Mouse (Mus musculus): ENCODE data around the gene Ctrb1. TPM values are rescaled to one million over a fixed set of nuclear protein-coding genes. Genes with fewer than 3 reads are reported as not detected.

Gene Ctrb1
- polyA plus RNA-seq, 1 experiment: not detected

DNA sequence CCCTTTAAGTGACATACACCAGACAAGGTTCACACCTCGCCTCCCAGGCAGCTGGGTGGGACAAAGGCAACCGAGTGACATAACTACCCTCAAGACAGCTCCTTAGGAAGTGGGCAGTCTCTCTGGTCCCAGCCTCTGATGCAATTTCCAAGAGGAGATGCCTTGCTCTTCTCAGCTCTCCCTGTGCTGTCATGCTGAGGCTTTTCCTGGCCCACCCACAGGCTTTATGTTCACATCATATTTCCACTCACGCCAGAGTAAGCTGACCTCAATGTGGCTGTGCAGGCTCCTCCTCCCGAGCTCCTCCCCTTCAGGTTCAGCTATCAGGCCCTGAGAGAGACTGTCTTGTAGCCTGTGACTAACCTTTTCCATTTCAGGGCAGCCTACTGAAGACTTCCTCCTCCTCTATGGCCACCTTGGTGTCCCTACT, 29.3 kb upstream of the Ctrb1 start:
- Histone ChIP-seq H3K4me3 (replicated peaks) (no peak overlapping the region), H3K36me3 (ENCODE audit: control insufficient read depth) (peaks cover 10% of the 10 kb centered on the region; the same call in 1 of the 2 replicates), H3K4me1 (ENCODE audit: control insufficient read depth) (peaks cover 16% of the 10 kb centered on the region), H3K9me3 (ENCODE audit: control insufficient read depth, low read length) (no peaks in the 10 kb centered on the region), H3K27me3 (ENCODE audit: control insufficient read depth) (no peaks in the 10 kb centered on the region)
- TF ChIP-seq TAL1 (IDR thresholded peaks at IDR 0.05; ENCODE audit: low read length) (no peak), GATA1 (IDR thresholded peaks at IDR 0.05; ENCODE audit: low read length) (no peak)

DNA sequence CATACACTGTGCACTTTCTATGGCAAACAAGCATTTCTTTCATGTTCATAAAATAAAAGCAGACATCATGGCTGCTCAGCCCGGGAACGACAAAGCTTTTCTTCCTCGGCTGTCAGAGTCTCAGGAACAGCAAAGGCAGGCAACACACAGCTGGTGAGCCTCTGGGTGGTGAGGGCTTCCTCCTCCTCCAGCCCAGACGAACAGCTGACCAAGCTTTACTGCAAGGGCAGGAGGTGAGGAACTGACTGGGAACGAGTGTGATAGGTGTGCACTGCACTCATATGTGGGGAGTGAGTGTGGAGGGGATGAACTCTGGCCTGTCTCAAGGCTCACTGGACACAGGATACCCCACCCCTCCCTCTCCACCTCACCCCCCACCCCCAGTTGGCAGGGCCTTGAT, 28.1 kb upstream of the Ctrb1 start:
- Histone ChIP-seq H3K27me3 (ENCODE audit: control insufficient read depth) (no peaks in the 10 kb centered on the region), H3K4me3 (replicated peaks) (no peak overlapping the region), H3K9me3 (ENCODE audit: control insufficient read depth, low read length) (no peaks in the 10 kb centered on the region), H3K36me3 (ENCODE audit: control insufficient read depth) (peaks cover 13% of the 10 kb centered on the region; the same call in 1 of the 2 replicates), H3K4me1 (ENCODE audit: control insufficient read depth) (peaks cover 16% of the 10 kb centered on the region)
- TF ChIP-seq TAL1 (IDR thresholded peaks at IDR 0.05; ENCODE audit: low read length) (no peak), GATA1 (IDR thresholded peaks at IDR 0.05; ENCODE audit: low read length) (no peak)

DNA sequence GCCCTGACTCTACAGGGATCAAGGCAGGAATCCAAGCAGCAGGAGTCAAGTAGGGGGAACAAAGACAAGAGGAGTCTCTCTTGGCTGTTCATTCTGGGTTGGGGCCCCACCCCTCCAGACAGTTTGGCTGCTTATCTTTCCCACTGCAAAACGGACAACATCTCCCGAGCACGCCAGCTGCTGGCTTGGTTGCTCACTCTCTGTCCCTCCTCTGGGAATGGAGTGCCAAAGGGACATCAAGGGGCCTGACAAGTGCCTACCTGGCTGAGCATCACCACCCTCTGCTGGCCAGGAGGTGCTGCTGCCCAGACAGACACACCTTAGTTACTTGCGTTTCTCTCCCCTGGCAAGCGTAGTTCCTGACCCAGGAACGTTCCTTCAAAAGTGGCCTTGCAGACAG, 27.1 kb upstream of the Ctrb1 start:
- Histone ChIP-seq H3K9me3 (ENCODE audit: control insufficient read depth, low read length) (no peaks in the 10 kb centered on the region), H3K27me3 (ENCODE audit: control insufficient read depth) (no peaks in the 10 kb centered on the region), H3K4me3 (replicated peaks) (no peak overlapping the region), H3K36me3 (ENCODE audit: control insufficient read depth) (peaks cover 17% of the 10 kb centered on the region; the same call in 1 of the 2 replicates), H3K4me1 (ENCODE audit: control insufficient read depth) (peaks cover 16% of the 10 kb centered on the region)
- TF ChIP-seq GATA1 (IDR thresholded peaks at IDR 0.05; ENCODE audit: low read length) (no peak), TAL1 (IDR thresholded peaks at IDR 0.05; ENCODE audit: low read length) (no peak)

DNA sequence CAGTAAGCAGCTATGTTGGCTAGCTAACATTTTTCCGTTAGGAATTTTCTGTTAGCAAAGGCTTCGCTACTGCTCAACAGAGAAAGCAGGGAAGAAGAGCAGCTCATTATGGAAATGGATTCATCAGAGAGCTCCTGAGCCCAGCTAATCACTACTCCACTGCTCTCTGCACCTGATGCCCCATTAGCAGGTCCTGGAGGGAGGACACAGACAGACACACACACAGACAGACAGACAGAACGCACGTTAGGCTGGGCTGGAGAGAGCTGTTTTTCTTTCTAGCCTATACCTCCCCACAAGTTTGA, 26.6 kb upstream of the Ctrb1 start:
- Histone ChIP-seq H3K27me3 (ENCODE audit: control insufficient read depth) (no peaks in the 10 kb centered on the region), H3K4me3 (replicated peaks) (no peak overlapping the region), H3K9me3 (ENCODE audit: control insufficient read depth, low read length) (no peaks in the 10 kb centered on the region), H3K4me1 (ENCODE audit: control insufficient read depth) (peaks cover 16% of the 10 kb centered on the region), H3K36me3 (ENCODE audit: control insufficient read depth) (peaks cover 17% of the 10 kb centered on the region; the same call in 1 of the 2 replicates)
- TF ChIP-seq TAL1 (IDR thresholded peaks at IDR 0.05; ENCODE audit: low read length) (no peak), GATA1 (IDR thresholded peaks at IDR 0.05; ENCODE audit: low read length) (no peak)

DNA sequence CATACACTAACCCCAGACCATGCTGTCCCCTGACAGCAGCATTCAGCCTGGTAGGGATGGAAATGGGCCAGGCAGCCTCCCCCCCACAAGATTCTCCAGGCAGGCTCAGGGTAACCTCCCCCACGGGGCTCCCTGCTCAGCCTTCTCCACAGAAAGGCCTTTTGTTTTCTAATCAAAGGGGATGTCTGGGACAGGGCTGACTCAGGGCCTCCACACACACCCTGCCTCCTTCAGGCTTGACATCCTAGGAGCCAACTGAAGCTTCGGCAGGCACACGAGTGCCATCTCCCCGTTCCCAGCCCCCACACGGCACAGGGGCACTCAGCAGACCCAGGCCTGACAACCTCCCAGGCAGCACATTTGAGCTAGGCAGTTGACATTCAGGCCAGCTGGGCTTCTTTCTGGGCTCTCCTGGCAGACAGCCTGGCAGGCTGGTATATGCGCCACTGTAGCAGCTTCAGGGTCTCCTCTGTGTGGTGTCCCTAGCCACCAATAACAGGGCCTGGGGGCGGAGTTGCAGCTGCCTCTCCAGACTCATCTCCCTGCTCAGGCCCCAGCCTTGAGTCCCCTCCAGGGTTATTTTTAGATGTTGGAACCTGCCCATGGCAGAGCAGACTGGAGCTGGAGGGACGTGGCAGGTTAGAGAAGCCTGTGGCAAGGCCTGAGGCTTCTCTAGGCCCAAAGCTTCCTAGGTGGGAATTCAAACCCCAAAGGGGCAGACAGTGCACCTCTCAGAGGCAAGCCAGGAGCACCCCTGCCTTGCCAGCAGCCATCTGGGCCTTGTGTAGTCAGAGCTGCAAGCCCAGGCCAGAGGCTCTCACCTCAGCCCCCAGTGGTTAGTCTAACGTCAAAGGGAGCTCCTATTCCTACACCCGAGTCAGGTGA, 26.0 kb upstream of the Ctrb1 start:
- Histone ChIP-seq H3K4me1 (ENCODE audit: control insufficient read depth) (peaks cover 16% of the 10 kb centered on the region), H3K4me3 (replicated peaks) (no peak overlapping the region), H3K27me3 (ENCODE audit: control insufficient read depth) (no peaks in the 10 kb centered on the region), H3K9me3 (ENCODE audit: control insufficient read depth, low read length) (no peaks in the 10 kb centered on the region), H3K36me3 (ENCODE audit: control insufficient read depth) (peaks cover 17% of the 10 kb centered on the region; the same call in 1 of the 2 replicates)
- TF ChIP-seq TAL1 (IDR thresholded peaks at IDR 0.05; ENCODE audit: low read length) (no peak), GATA1 (IDR thresholded peaks at IDR 0.05; ENCODE audit: low read length) (no peak)

DNA sequence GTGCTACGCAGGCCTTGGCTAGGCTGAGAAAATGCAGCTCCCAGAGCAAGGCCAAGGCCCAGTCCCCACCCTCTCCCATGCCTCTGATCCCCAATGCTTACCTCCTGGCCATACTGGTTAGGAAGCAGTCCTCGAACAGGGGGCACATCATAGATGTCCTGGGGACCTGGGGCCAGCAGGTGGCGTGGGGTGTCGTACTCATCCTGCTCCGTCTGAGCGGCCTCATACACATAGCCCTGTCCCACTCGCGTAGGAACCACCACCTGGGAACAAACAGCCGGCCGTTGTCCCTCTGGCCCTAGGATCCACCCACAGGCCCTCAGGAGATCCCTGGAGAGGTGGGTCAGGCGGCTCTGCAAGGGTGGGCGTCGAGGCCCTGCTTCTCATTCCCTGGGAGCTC, 24.7 kb upstream of the Ctrb1 start:
- TF ChIP-seq TAL1 (IDR thresholded peaks at IDR 0.05; ENCODE audit: low read length): no peak
- no peak for TF ChIP-seq GATA1 (IDR thresholded peaks at IDR 0.05; ENCODE audit: low read length)
- Histone ChIP-seq H3K36me3 (ENCODE audit: control insufficient read depth) (peaks cover 19% of the 10 kb centered on the region; the same call in 1 of the 2 replicates), H3K27me3 (ENCODE audit: control insufficient read depth) (no peaks in the 10 kb centered on the region), H3K9me3 (ENCODE audit: control insufficient read depth, low read length) (no peaks in the 10 kb centered on the region), H3K4me1 (ENCODE audit: control insufficient read depth) (peaks cover 16% of the 10 kb centered on the region), H3K4me3 (replicated peaks) (no peak overlapping the region)

DNA sequence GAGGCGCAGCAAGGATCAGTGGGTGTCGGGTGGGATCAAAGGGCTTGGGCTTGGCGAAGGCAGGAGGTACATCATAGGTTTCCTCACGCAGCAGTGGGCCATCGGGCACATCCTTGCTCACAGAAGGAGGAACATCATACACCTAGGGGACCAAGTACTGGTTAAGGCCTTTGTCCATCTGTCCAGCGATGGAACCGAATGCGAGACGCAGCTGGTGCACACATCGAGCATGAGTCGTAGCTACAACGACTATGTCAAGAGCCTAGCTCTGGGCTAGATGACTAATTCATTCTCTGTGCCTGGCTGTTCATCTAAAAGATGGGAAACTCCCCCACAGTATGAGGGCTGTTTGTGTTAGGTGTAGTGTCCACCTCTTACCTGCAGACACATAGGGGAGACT, 23.5 kb upstream of the Ctrb1 start:
- Histone ChIP-seq H3K36me3 (ENCODE audit: control insufficient read depth) (peaks cover 15% of the 10 kb centered on the region; the same call in 1 of the 2 replicates), H3K9me3 (ENCODE audit: control insufficient read depth, low read length) (no peaks in the 10 kb centered on the region), H3K27me3 (ENCODE audit: control insufficient read depth) (no peaks in the 10 kb centered on the region), H3K4me1 (ENCODE audit: control insufficient read depth) (peaks cover 16% of the 10 kb centered on the region), H3K4me3 (replicated peaks) (no peak overlapping the region)
- TF ChIP-seq GATA1 (IDR thresholded peaks at IDR 0.05; ENCODE audit: low read length): no peak
- TF ChIP-seq TAL1 (IDR thresholded peaks at IDR 0.05; ENCODE audit: low read length): no peak

DNA sequence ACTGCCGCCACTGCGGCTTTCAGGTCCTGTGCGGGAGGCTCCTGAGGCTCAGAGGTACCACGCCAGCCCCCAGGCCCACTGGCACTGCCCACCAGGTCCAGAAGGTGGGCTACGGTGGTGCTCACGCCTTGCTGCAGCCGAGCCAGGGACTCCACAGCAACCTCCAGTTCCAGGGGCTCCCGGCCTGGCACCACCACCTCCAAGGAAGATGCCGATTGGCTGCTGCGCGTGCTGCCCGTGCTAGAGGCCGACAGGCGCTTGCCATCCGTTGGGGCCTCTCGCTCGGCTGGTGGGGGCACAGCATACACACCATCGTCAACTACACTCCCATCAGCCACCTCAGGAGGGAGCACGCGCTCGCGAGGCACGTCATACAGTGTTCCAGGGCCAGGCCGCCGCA, 23.0 kb upstream of the Ctrb1 start:
- Histone ChIP-seq H3K27me3 (ENCODE audit: control insufficient read depth) (no peaks in the 10 kb centered on the region), H3K36me3 (ENCODE audit: control insufficient read depth) (peaks cover 15% of the 10 kb centered on the region; the same call in 1 of the 2 replicates)
- TF ChIP-seq TAL1 (IDR thresholded peaks at IDR 0.05; ENCODE audit: low read length) (no peak), GATA1 (IDR thresholded peaks at IDR 0.05; ENCODE audit: low read length) (no peak)

DNA sequence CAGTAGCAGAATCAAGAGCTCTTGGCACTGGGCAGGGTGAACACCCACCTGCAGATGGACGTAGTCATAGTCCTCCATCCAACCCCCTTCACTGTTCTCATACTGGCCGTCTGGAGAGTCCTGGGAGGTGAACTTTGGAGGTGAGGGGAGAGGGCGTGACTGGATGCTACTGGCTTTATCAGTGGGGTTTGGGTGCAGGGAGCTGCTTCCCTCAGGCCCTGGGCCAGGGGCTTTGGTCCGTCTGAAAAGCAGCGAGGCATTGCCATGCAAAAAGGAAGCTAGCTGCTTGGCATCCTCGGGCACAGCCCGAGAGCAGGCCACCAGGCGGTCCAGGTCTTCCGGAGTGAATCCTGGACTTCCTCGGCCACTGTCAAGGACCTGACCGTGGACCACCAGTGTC, 22.5 kb upstream of the Ctrb1 start:
- TF ChIP-seq TAL1 (IDR thresholded peaks at IDR 0.05; ENCODE audit: low read length): no peak
- TF ChIP-seq GATA1 (IDR thresholded peaks at IDR 0.05; ENCODE audit: low read length): no peak
- no peak overlapping the region for H3K4me3 ChIP-seq (replicated peaks)
- H3K9me3 ChIP-seq (ENCODE audit: control insufficient read depth, low read length): no peaks in the 10 kb centered on the region
- no peaks in the 10 kb centered on the region for H3K27me3 ChIP-seq (ENCODE audit: control insufficient read depth)
- H3K36me3 ChIP-seq (ENCODE audit: control insufficient read depth): peaks cover 15% of the 10 kb centered on the region; the same call in 1 of the 2 replicates
- peaks cover 16% of the 10 kb centered on the region for H3K4me1 ChIP-seq (ENCODE audit: control insufficient read depth)

More for the DNA sequence above, 23.0 kb upstream of the Ctrb1 start:
- Histone ChIP-seq H3K4me3 (replicated peaks) (no peak overlapping the region), H3K9me3 (ENCODE audit: control insufficient read depth, low read length) (no peaks in the 10 kb centered on the region), H3K4me1 (ENCODE audit: control insufficient read depth) (peaks cover 16% of the 10 kb centered on the region)

Data from erythroblast, embryonic 14.5 days (primary cell).